Mouse (Mus musculus): ENCODE results near the gene Gm3147.
"Not testable (repeated sequence)": the region's sequence is repeated elsewhere in the genome, so short reads cannot be mapped to it uniquely, and the experiment has no call there.

- TF ChIP-seq CTCF (IDR thresholded peaks at IDR 0.05; ENCODE audit: borderline replicate concordance, extremely low read depth, insufficient read depth, insufficient read length); POLR2A (IDR thresholded peaks at IDR 0.05; ENCODE audit: borderline replicate concordance, extremely low read depth, insufficient read depth, insufficient read length, poor library complexity, severe bottlenecking): not testable (repeated sequence)
Measured at GRCm38 (mm10) chr5:94648082-94648481, 31.9 kb upstream of the Gm3147 start, which contains the start of gene Gm6205.

Data from brain, embryonic 14.5 days (tissue).